Mouse (Mus musculus) stomach, embryonic 14.5 days (tissue): ENCODE results near the gene Pitpnm3. TPM values are rescaled to one million over a fixed set of nuclear protein-coding genes. Genes with fewer than 3 reads are reported as not detected.

Source experiments
- ATAC-seq: fragments of 200-750 bp; cut with Nextera tagmentation; 2 replicates; pipeline ENCODE4 v1.8.0; 2017; ENCODE audit warnings: low read depth, moderate TSS enrichment; ENCODE audit not compliant: insufficient number of reproducible peaks, insufficient read depth, low FRiP score
- H3K27ac ChIP-seq: fragments of 300-500 bp; sonication (generic); 2 replicates; pipeline ENCODE4 v1.5.1; 2014; ENCODE audit warnings: mild to moderate bottlenecking, low read length, moderate library complexity, mixed read lengths
- H3K27me3 ChIP-seq: fragments of 300-500 bp; sonication (generic); 2 replicates; pipeline ENCODE4 v1.6.1; 2014; ENCODE audit warnings: low read length, control low read depth, mixed read lengths; ENCODE audit not compliant: control insufficient read depth, insufficient read depth
- H3K36me3 ChIP-seq: fragments of 300-500 bp; sonication (generic); 2 replicates; pipeline ENCODE4 v1.6.1; 2014; ENCODE audit warnings: mild to moderate bottlenecking, control low read depth, low read length, moderate library complexity, mixed read lengths; ENCODE audit not compliant: control insufficient read depth, insufficient read depth
- H3K4me1 ChIP-seq: fragments of 300-500 bp; sonication (generic); 2 replicates; pipeline ENCODE4 v1.6.1; 2014; ENCODE audit warnings: low read length, control low read depth, mixed read lengths; ENCODE audit not compliant: control insufficient read depth, insufficient read depth
- H3K4me2 ChIP-seq: fragments of 300-500 bp; sonication (generic); replicated peaks from 2 replicates; pipeline ENCODE4 v1.6.1; 2014; ENCODE audit warnings: low read depth, low read length, control low read depth
- H3K4me3 ChIP-seq: fragments of 300-500 bp; sonication (generic); 2 replicates; pipeline ENCODE4 v1.5.1; 2014; ENCODE audit warnings: low read depth, low read length, control low read depth
- H3K9ac ChIP-seq: fragments of 300-500 bp; sonication (generic); replicated peaks from 2 replicates; pipeline ENCODE4 v1.6.1; 2014; ENCODE audit warnings: low read depth, mild to moderate bottlenecking, control low read depth, low read length, moderate library complexity, mixed read lengths
- H3K9me3 ChIP-seq: fragments of 300-500 bp; sonication (generic); 2 replicates; pipeline ENCODE4 v1.6.1; 2016; ENCODE audit warnings: low read depth, low read length, control low read depth; ENCODE audit not compliant: control insufficient read depth
- WGBS: fragments of 180-500 bp; shearing (Covaris S2); extraction: QIAGEN DNeasy Blood & Tissue Kit; methylation state at CpG from one replicate; pipeline ENCODE4 v1.1.7; 2014; 5-methylcytosine and 5-hydroxymethylcytosine counted together
- polyA plus RNA-seq: library from polyadenylated mRNA; unstranded; fragments of >200 nt; fragmentation: Nextera tagmentation; extraction: Ambion mirVana; gene quantifications from 2 replicates; pipeline ENCODE4 v1.2.1, GENCODE M21; 2014

The Pitpnm3 gene
- polyA plus RNA-seq, 1 experiment from 2014 or later, result 0.52 TPM

DNA sequence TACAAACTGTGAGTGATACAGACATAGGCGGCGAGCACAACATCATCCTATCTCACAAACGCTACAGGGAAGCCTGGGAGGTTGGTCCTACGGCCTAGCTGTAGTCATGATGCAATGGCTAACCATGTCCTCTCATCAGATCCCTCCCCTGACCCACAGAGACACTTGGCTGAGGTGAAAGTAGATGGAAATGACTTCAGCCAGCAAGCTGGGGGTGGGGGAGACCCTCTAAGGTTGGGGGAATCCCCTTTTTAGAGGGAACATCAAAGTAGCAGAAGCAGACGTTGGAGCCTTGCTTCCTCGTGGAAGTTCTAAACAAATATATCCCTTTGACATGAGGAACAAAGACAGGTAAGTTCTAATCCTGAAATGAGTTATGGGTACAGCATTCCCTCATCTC is 71.2 kb downstream of the Pitpnm3 start:
- H3K4me3 ChIP-seq, result no peak overlapping the region

DNA sequence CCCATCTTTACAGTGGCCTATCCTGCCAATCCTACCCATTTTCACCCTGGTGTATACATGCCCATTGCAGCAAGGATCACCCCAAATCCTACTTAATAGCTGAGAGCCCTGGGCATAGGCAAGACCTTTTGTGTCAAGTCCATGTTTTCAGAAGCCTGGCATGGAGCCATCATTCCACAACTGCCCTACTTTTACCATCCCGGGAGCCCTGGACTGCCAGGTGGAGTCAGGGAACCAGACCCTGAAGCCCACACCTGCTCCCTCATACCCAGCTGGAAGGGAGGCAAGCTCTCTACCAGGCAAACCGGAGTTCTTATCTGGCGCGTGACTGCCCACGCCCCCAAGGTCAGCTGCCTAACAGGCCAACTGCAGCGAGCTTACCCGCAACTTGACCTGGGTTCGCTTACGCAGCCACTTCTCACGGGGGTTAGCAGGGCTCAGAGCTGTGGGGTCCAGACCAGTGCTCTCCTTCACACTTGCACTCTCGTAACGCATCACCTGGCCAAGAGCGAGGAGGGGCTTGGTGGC is 74.4 kb downstream of the Pitpnm3 start:
- Histone ChIP-seq H3K36me3 (no peaks in the 10 kb centered on the region), H3K9me3 (peaks cover 3% of the 10 kb centered on the region; the same call in 1 of the 2 replicates), H3K4me3 (no peak overlapping the region), H3K9ac (no peak overlapping the region), H3K27ac (no peak overlapping the region), H3K4me2 (no peak overlapping the region), H3K4me1 (no peaks in the 10 kb centered on the region), H3K27me3 (no peaks in the 10 kb centered on the region)
- 67% methylated on average over 13 of the region's 13 CpGs for WGBS
- ATAC-seq, result no peak

More for the DNA sequence above, 71.2 kb downstream of the Pitpnm3 start:
- 75% methylated on average over 6 of the region's 6 CpGs for WGBS
- Histone ChIP-seq H3K27me3 (no peaks in the 10 kb centered on the region), H3K9me3 (peaks cover 3% of the 10 kb centered on the region; the same call in 1 of the 2 replicates), H3K27ac (no peak overlapping the region), H3K9ac (no peak overlapping the region), H3K4me1 (no peaks in the 10 kb centered on the region), H3K4me2 (no peak overlapping the region), H3K36me3 (no peaks in the 10 kb centered on the region)
- no peak for ATAC-seq

DNA sequence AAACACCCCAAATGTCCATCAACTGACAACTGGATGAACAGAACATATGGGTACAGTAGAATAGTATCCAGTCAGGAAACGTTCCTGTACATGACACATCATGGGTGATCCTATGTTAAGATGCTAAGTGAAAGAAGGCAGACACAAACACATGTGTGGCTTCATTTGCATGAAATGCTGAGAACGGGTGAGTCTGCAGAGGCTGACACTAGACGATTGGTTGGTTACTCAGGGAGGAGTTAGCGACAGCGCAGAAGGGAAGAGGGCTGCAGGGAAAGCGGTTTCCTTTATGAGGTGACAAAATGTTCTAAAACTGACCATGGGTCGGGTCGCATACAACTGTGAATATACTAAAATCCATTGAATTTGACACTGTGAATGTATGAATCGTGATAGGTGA is 75.2 kb downstream of the Pitpnm3 start:
- H3K9me3 ChIP-seq, result peaks cover 3% of the 10 kb centered on the region; the same call in 1 of the 2 replicates
- no peak for ATAC-seq
- no peak overlapping the region for H3K27ac ChIP-seq
- H3K4me2 ChIP-seq, result no peak overlapping the region
- WGBS, result 76% methylated on average over 9 of the region's 9 CpGs
- no peaks in the 10 kb centered on the region for H3K36me3 ChIP-seq
- H3K9ac ChIP-seq, result no peak overlapping the region
- no peaks in the 10 kb centered on the region for H3K27me3 ChIP-seq
- no peaks in the 10 kb centered on the region for H3K4me1 ChIP-seq
- H3K4me3 ChIP-seq, result no peak overlapping the region

DNA sequence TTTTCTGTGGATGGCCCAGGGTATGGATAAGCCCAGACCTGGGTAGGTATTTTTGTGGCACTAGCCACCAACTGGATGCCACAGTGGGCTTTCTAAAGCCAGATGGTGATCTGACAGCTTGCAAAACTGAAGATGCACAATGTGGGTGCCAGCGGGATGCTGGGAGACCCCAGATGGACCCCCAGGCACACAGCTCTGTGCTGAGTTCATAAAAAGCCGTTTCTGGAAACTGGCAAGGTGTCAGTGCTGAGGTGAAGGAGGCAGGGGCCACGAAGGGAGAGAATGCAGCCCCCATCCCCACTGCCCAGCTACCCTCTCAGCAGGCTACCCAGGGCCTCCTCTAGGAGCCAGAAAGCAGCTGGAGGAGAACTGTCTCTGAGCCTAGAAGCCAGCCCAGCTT is 78.4 kb downstream of the Pitpnm3 start:
- Histone ChIP-seq H3K4me1 (0 out of 2 replicates have a peak, but pooled peaks cover 3% of the 10 kb centered on the region), H3K9me3 (no peaks in the 10 kb centered on the region), H3K36me3 (no peaks in the 10 kb centered on the region), H3K9ac (no peak overlapping the region), H3K4me2 (no peak overlapping the region), H3K4me3 (no peak overlapping the region), H3K27ac (no peak overlapping the region), H3K27me3 (no peaks in the 10 kb centered on the region)
- no peak for ATAC-seq
- WGBS, result 67% methylated on average over 3 of the region's 3 CpGs

DNA sequence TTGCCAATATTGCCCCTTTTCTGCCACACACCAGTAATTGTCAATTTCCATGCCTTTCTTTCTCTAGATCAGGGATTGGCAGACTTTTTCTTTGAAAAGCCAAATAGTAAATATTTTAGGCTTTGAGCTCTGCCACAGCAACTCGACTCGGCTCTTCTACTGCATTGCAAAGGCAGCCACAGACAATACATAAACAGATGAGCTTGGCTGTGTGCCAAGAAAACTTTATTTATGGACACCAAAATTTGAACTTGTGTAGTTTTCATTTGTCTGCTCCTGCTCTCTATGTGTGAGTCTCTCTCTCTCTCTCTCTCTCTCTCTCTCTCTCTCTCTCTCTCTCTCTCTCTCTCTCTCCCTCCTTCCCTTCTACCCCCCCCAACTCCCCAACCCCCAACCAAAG is 80.4 kb downstream of the Pitpnm3 start:
- 15% methylated on average over 2 of the region's 2 CpGs for WGBS
- Histone ChIP-seq H3K27ac (no peak overlapping the region), H3K36me3 (no peaks in the 10 kb centered on the region), H3K4me3 (no peak overlapping the region), H3K9ac (no peak overlapping the region), H3K4me1 (0 out of 2 replicates have a peak, but pooled peaks cover 7% of the 10 kb centered on the region), H3K9me3 (no peaks in the 10 kb centered on the region), H3K4me2 (no peak overlapping the region), H3K27me3 (no peaks in the 10 kb centered on the region)
- ATAC-seq, result no peak

DNA sequence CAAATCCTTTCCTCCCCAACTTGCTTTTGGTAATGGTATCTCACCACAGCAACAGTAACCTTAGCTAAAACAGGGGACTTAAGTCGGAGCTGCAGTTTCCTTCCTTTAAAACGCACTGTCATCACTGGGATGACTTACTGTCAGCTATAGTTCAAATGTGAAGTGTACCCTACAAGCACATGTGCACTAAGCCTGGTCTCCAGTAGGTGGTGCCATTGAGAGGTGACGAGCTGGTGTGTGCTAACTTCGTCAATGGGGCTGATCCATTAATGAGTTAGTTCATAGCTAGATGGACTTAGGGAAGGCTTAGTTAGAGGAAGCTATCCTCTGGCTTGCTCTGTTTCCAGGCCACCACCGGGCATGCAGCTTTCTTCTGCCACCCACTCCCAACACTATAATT is 82.9 kb downstream of the Pitpnm3 start:
- no peak for ATAC-seq
- no peaks in the 10 kb centered on the region for H3K27me3 ChIP-seq
- H3K4me3 ChIP-seq, result no peak overlapping the region
- H3K4me2 ChIP-seq, result no peak overlapping the region
- H3K9me3 ChIP-seq, result no peaks in the 10 kb centered on the region
- no peak overlapping the region for H3K27ac ChIP-seq
- 0 out of 2 replicates have a peak, but pooled peaks cover 7% of the 10 kb centered on the region for H3K4me1 ChIP-seq
- H3K36me3 ChIP-seq, result no peaks in the 10 kb centered on the region
- no peak overlapping the region for H3K9ac ChIP-seq
- 20% methylated on average over 5 of the region's 5 CpGs for WGBS

DNA sequence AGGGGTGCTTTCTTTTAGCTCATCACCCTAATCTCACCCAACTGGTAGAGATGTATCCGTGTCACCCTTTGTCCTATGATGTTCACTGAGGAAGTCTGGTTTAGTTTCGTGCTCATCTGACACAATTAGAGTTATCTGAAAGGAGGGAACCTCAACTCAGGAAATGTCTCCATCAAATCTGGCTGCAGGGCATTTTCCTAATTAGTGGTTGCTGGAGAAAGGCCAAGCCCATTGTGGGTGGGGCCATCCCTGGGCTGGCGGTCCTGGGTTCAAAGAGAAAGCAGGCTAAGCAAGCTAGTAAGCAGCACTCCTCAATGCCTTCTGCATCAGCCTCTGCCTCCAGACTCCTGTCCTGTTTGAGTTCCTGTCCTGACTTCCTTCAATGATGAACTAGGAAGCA is 83.4 kb downstream of the Pitpnm3 start:
- H3K4me2 ChIP-seq, result no peak overlapping the region
- H3K9ac ChIP-seq, result no peak overlapping the region
- H3K4me1 ChIP-seq, result 0 out of 2 replicates have a peak, but pooled peaks cover 7% of the 10 kb centered on the region
- no peaks in the 10 kb centered on the region for H3K27me3 ChIP-seq
- no peak for ATAC-seq
- H3K27ac ChIP-seq, result no peak overlapping the region
- H3K36me3 ChIP-seq, result no peaks in the 10 kb centered on the region
- no peak overlapping the region for H3K4me3 ChIP-seq
- 63% methylated on average over 3 of the region's 3 CpGs for WGBS
- H3K9me3 ChIP-seq, result no peaks in the 10 kb centered on the region

DNA sequence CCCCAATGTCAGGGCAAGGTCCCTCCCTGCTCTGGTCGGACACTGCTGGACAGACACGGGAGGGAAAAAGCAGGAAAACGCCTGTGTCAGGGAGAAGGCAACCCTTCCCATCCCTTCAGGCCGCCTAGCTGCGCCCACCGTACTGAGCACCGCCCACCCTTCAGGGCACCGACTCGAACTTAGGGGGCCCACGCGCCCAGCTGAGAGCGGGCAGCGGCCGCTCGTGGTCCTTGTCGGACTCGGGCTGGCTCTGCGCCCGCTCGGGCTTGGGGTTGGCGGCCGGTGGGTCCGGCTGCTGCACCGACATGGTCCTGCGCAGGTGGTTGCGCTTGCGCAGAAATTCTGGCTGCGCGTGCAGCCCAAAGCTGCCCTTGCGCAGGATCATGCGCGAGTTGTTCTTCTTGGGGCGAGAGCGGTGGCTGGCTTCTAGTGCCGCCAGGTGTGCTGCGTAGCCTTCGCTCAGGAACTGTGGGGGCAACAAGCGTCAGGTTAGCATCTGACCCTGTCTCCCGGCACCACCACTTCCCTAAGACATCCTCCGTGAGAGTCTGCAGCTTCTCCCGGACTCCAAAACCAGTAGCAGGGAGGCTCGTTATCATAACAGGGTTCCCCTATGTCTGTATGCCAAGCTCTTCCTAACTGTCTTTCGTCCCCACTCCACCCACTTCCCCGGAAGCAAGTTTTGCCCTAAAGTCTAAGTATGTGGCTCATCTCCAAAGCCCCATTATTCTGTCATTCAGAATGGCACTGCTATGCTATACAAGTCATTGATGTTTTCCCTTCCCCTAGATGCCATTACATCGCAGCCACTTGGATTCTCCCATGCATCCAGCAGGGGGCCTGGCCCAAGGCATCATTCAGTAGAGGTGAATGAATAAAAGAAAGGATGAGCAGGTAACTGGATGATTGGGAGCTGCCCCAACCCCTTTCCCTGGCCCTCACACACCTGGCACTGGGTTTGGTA is 84.4 kb downstream of the Pitpnm3 start:
- Histone ChIP-seq H3K4me2 (peak overlapping the region; percentile 86), H3K27ac (no peak overlapping the region), H3K9ac (peak overlapping the region; percentile 40; the same call in 1 of the 2 replicates), H3K27me3 (no peaks in the 10 kb centered on the region), H3K4me1 (0 out of 2 replicates have a peak, but pooled peaks cover 7% of the 10 kb centered on the region), H3K36me3 (peaks cover 2% of the 10 kb centered on the region), H3K9me3 (no peaks in the 10 kb centered on the region), H3K4me3 (peak overlapping the region; percentile 38)
- 2% methylated on average over 45 of the region's 45 CpGs for WGBS
- ATAC-seq, result peak; percentile 56
